Mouse (Mus musculus): Measurements from ENCODE around the gene Snx7. TPM values are rescaled to one million over a fixed set of nuclear protein-coding genes. Genes with fewer than 3 reads are reported as not detected.

Gene Snx7
- 1.8 and 2.5 TPM in 2 replicates for polyA plus RNA-seq (2012; rRNA removed)

- no peaks in the 10 kb centered on the region for H3K36me3 ChIP-seq (ENCODE audit: control insufficient read depth, insufficient read depth, low read length)
- no peaks in the 10 kb centered on the region for H3K4me1 ChIP-seq (ENCODE audit: control insufficient read depth, insufficient read depth, insufficient read length)
- no peak for TF ChIP-seq CTCF (IDR thresholded peaks at IDR 0.05; ENCODE audit: extremely low read depth, insufficient read depth, insufficient read length, insufficient replicate concordance)
- DNase-seq (ENCODE audit: low read depth in 1 of 2, low spot score in 2 of 2), result peak in 1 of 2 experiments; percentile 26
- H3K27ac ChIP-seq (ENCODE audit: insufficient read depth, low read length), result peak within 1 kb of the TSS; percentile 55; the same call in 1 of the 2 replicates
- 2% methylated on average over 53 of the region's 53 CpGs for WGBS
- peaks cover 2% of the 10 kb centered on the region; the same call in 1 of the 2 replicates for H3K27me3 ChIP-seq (ENCODE audit: control insufficient read depth, insufficient read depth, low read length)
- H3K4me3 ChIP-seq (ENCODE audit: extremely low read depth, insufficient read depth, insufficient read length), result peak within 1 kb of the TSS; percentile 57
Measured at GRCm38 (mm10) chr3:117868637-117869323, at the start of gene Snx7. Snx7 (minus strand) TSS chr3:117868936.

GRCm38 (mm10) chr3:117915420-117915819 lies 46.7 kb upstream of the Snx7 start:
- H3K27ac ChIP-seq (ENCODE audit: insufficient read depth, low read length), result no peak overlapping the region
- TF ChIP-seq CTCF (IDR thresholded peaks at IDR 0.05; ENCODE audit: extremely low read depth, insufficient read depth, insufficient read length, insufficient replicate concordance), result no peak
- no peak for TF ChIP-seq POLR2A (IDR thresholded peaks at IDR 0.05; ENCODE audit: low read depth, low read length)
- WGBS, result 79% methylated on average over 3 of the region's 3 CpGs
- H3K4me3 ChIP-seq (ENCODE audit: extremely low read depth, insufficient read depth, insufficient read length), result no peak overlapping the region
- no peaks in the 10 kb centered on the region for H3K27me3 ChIP-seq (ENCODE audit: control insufficient read depth, insufficient read depth, low read length)
- H3K4me1 ChIP-seq (ENCODE audit: control insufficient read depth, insufficient read depth, insufficient read length), result no peaks in the 10 kb centered on the region
- DNase-seq (ENCODE audit: low read depth in 1 of 2, low spot score in 2 of 2), result no peak
- no peaks in the 10 kb centered on the region for H3K36me3 ChIP-seq (ENCODE audit: control insufficient read depth, insufficient read depth, low read length)

GRCm38 (mm10) chr3:117893736-117894135 lies 25.0 kb upstream of the Snx7 start:
- H3K27ac ChIP-seq (ENCODE audit: insufficient read depth, low read length), result no peak overlapping the region
- H3K4me1 ChIP-seq (ENCODE audit: control insufficient read depth, insufficient read depth, insufficient read length), result no peaks in the 10 kb centered on the region
- no peak overlapping the region for H3K4me3 ChIP-seq (ENCODE audit: extremely low read depth, insufficient read depth, insufficient read length)
- DNase-seq (ENCODE audit: low read depth in 1 of 2, low spot score in 2 of 2), result no peak
- no peaks in the 10 kb centered on the region for H3K36me3 ChIP-seq (ENCODE audit: control insufficient read depth, insufficient read depth, low read length)
- 72% methylated on average over 2 of the region's 2 CpGs for WGBS
- H3K27me3 ChIP-seq (ENCODE audit: control insufficient read depth, insufficient read depth, low read length), result no peaks in the 10 kb centered on the region
- TF ChIP-seq CTCF (IDR thresholded peaks at IDR 0.05; ENCODE audit: extremely low read depth, insufficient read depth, insufficient read length, insufficient replicate concordance) (no peak), POLR2A (IDR thresholded peaks at IDR 0.05; ENCODE audit: low read depth, low read length) (no peak)

GRCm38 (mm10) chr3:117875450-117875849 lies 6.7 kb upstream of the Snx7 start:
- Histone ChIP-seq H3K4me3 (ENCODE audit: extremely low read depth, insufficient read depth, insufficient read length) (no peak overlapping the region), H3K36me3 (ENCODE audit: control insufficient read depth, insufficient read depth, low read length) (no peaks in the 10 kb centered on the region), H3K27me3 (ENCODE audit: control insufficient read depth, insufficient read depth, low read length) (no peaks in the 10 kb centered on the region), H3K27ac (ENCODE audit: insufficient read depth, low read length) (no peak overlapping the region), H3K4me1 (ENCODE audit: control insufficient read depth, insufficient read depth, insufficient read length) (no peaks in the 10 kb centered on the region)
- no peak for DNase-seq (ENCODE audit: low read depth in 1 of 2, low spot score in 2 of 2)
- WGBS, result 68% methylated on average over 3 of the region's 3 CpGs
- TF ChIP-seq CTCF (IDR thresholded peaks at IDR 0.05; ENCODE audit: extremely low read depth, insufficient read depth, insufficient read length, insufficient replicate concordance) (no peak), POLR2A (IDR thresholded peaks at IDR 0.05; ENCODE audit: low read depth, low read length) (no peak)

- Histone ChIP-seq H3K4me1 (ENCODE audit: control insufficient read depth, insufficient read depth, insufficient read length) (no peaks in the 10 kb centered on the region), H3K27ac (ENCODE audit: insufficient read depth, low read length) (no peak overlapping the region), H3K4me3 (ENCODE audit: extremely low read depth, insufficient read depth, insufficient read length) (no peak overlapping the region), H3K36me3 (ENCODE audit: control insufficient read depth, insufficient read depth, low read length) (no peaks in the 10 kb centered on the region), H3K27me3 (ENCODE audit: control insufficient read depth, insufficient read depth, low read length) (peaks cover 2% of the 10 kb centered on the region; the same call in 1 of the 2 replicates)
- 75% methylated on average over 5 of the region's 5 CpGs for WGBS
- no peak for DNase-seq (ENCODE audit: low read depth in 1 of 2, low spot score in 2 of 2)
- TF ChIP-seq POLR2A (IDR thresholded peaks at IDR 0.05; ENCODE audit: low read depth, low read length) (no peak), CTCF (IDR thresholded peaks at IDR 0.05; ENCODE audit: extremely low read depth, insufficient read depth, insufficient read length, insufficient replicate concordance) (no peak)
Measured at GRCm38 (mm10) chr3:117873209-117873863, 4.6 kb upstream of the Snx7 start.

GRCm38 (mm10) chr3:117869324-117869715 lies 584 bp upstream of the Snx7 start:
- Histone ChIP-seq H3K36me3 (ENCODE audit: control insufficient read depth, insufficient read depth, low read length) (no peaks in the 10 kb centered on the region), H3K27ac (ENCODE audit: insufficient read depth, low read length) (no peak overlapping the region), H3K4me3 (ENCODE audit: extremely low read depth, insufficient read depth, insufficient read length) (peak overlapping the region; percentile 57; the same call in 1 of the 2 replicates), H3K4me1 (ENCODE audit: control insufficient read depth, insufficient read depth, insufficient read length) (no peaks in the 10 kb centered on the region), H3K27me3 (ENCODE audit: control insufficient read depth, insufficient read depth, low read length) (peaks cover 2% of the 10 kb centered on the region; the same call in 1 of the 2 replicates)
- TF ChIP-seq POLR2A (IDR thresholded peaks at IDR 0.05; ENCODE audit: low read depth, low read length), result no peak
- TF ChIP-seq CTCF (IDR thresholded peaks at IDR 0.05; ENCODE audit: extremely low read depth, insufficient read depth, insufficient read length, insufficient replicate concordance), result no peak
- no peak for DNase-seq (ENCODE audit: low read depth in 1 of 2, low spot score in 2 of 2)
- 7% methylated on average over 2 of the region's 2 CpGs for WGBS

- 82% methylated on average over 2 of the region's 2 CpGs for WGBS
- TF ChIP-seq CTCF (IDR thresholded peaks at IDR 0.05; ENCODE audit: extremely low read depth, insufficient read depth, insufficient read length, insufficient replicate concordance) (no peak), POLR2A (IDR thresholded peaks at IDR 0.05; ENCODE audit: low read depth, low read length) (no peak)
- H3K27me3 ChIP-seq (ENCODE audit: control insufficient read depth, insufficient read depth, low read length), result peaks cover 2% of the 10 kb centered on the region; the same call in 1 of the 2 replicates
- H3K4me1 ChIP-seq (ENCODE audit: control insufficient read depth, insufficient read depth, insufficient read length), result no peaks in the 10 kb centered on the region
- no peaks in the 10 kb centered on the region for H3K36me3 ChIP-seq (ENCODE audit: control insufficient read depth, insufficient read depth, low read length)
- no peak overlapping the region for H3K27ac ChIP-seq (ENCODE audit: insufficient read depth, low read length)
- no peak for DNase-seq (ENCODE audit: low read depth in 1 of 2, low spot score in 2 of 2)
- no peak overlapping the region for H3K4me3 ChIP-seq (ENCODE audit: extremely low read depth, insufficient read depth, insufficient read length)
Measured at GRCm38 (mm10) chr3:117868091-117868490, 645 bp downstream of the Snx7 start.
